Mouse (Mus musculus) brain, embryonic 14.5 days (tissue): ENCODE measurements around the gene Ccdc62.

ENCODE experiments used
- CTCF ChIP-seq: fragments of 200-500 bp; IDR thresholded peaks from 2 replicates; pipeline ENCODE4 v1.5.1; 2012; ENCODE audit warnings: inconsistent platforms, mild to moderate bottlenecking, moderate library complexity, borderline replicate concordance; ENCODE audit not compliant: insufficient read depth, insufficient read length; ENCODE audit errors: extremely low read depth
- POLR2A ChIP-seq: fragments of 200-500 bp; IDR thresholded peaks from 2 replicates; pipeline ENCODE4 v1.6.1; 2012; ENCODE audit warnings: mild to moderate bottlenecking, inconsistent platforms, borderline replicate concordance; ENCODE audit not compliant: poor library complexity, insufficient read depth, insufficient read length, severe bottlenecking; ENCODE audit errors: extremely low read depth

GRCm38 (mm10) chr5:123880778-123881177, 49.7 kb upstream of the Ccdc62 start:
- no peak for TF ChIP-seq POLR2A
- no peak for TF ChIP-seq CTCF
